ENCODE assay signal across 18 mouse cellular contexts in genomic region chr13:10109542-10109941, GRCm38 (mm10).
DNase-seq lines count a peak whose midpoint lies in the region; ATAC-seq and TF ChIP-seq lines count a peak whose summit lies in the region.
"Had no signal": no experiment of that assay in that cellular context is flagged by ENCODE, and none has a peak within 500 bp of the region (broad histone marks: within the 10 kb centered on the region; RNA-seq: fewer than 3 reads in every experiment).

No protein-coding gene starts in this region.

- no peaks in the 10 kb centered on the region for H3K9me3 ChIP-seq in lung, embryonic 16.5 days (ENCODE audit: control insufficient read depth, low read length)
- H3K9me3 ChIP-seq: heart, embryonic 13.5 days; lung, embryonic 15.5 days; midbrain, embryonic 13.5 days had no signal

- no peak for TF ChIP-seq POLR2A in olfactory bulb, adult 2 months (IDR thresholded peaks at IDR 0.05; ENCODE audit: insufficient read depth, low read depth, low read length)

- TF ChIP-seq CTCF in olfactory bulb, adult 2 months (IDR thresholded peaks at IDR 0.05; ENCODE audit: insufficient read depth, low read depth, low read length): no peak

- no peaks in the 10 kb centered on the region for H3K36me3 ChIP-seq in lung, embryonic 16.5 days (ENCODE audit: control insufficient read depth, insufficient read depth, low read length)
- H3K36me3 ChIP-seq: heart, embryonic 13.5 days; lung, embryonic 15.5 days; midbrain, embryonic 13.5 days had no signal

- no peak overlapping the region for H3K9ac ChIP-seq in lung, embryonic 16.5 days (ENCODE audit: low read length)
- H3K9ac ChIP-seq: heart, embryonic 13.5 days; lung, embryonic 15.5 days; midbrain, embryonic 13.5 days had no signal

- no peaks in the 10 kb centered on the region for H3K4me1 ChIP-seq in lung, embryonic 16.5 days (replicated peaks; ENCODE audit: control insufficient read depth, insufficient read depth, low read length)
- no peaks in the 10 kb centered on the region for H3K4me1 ChIP-seq in olfactory bulb, adult 2 months (ENCODE audit: control insufficient read depth, insufficient read depth, low read length)
- H3K4me1 ChIP-seq: midbrain, embryonic 13.5 days had no signal

- peak; percentile 63; the same call in 1 of the 2 replicates for ATAC-seq in lung, embryonic 16.5 days (ENCODE audit: low read depth)
- ATAC-seq: activated CD4-positive, CD25-positive, alpha-beta regulatory T cell, adult 4 months; inflammation-experienced regulatory T-cells, adult 6 months; midbrain, embryonic 13.5 days had no signal

- 35% methylated on average over 1 of the region's 1 CpGs for WGBS in lung, embryonic 16.5 days
- WGBS in olfactory bulb, adult 2 months: 7% methylated on average over 1 of the region's 1 CpGs

- DNase-seq in adrenal gland, adult 8-10 months: peak; percentile 14
- no peak for DNase-seq in adrenal gland, postnatal 4 days (ENCODE audit: low spot score in 2 of 2)
- no peak for DNase-seq in lung, adult 18-20 months
- peak; percentile 29 for DNase-seq in kidney, postnatal 10 days
- no peak for DNase-seq in cerebellum, postnatal 25 days
- no peak for DNase-seq in retina, postnatal 1 day
- DNase-seq: cerebellum, postnatal 10 days; gastrocnemius, postnatal 14 days; right cerebral cortex, postnatal 25 days; thymus, adult 18-20 months had no signal

- no peak overlapping the region for H3K4me2 ChIP-seq in lung, embryonic 16.5 days (ENCODE audit: low read depth, low read length)
- H3K4me2 ChIP-seq: heart, embryonic 13.5 days; lung, embryonic 15.5 days; midbrain, embryonic 13.5 days had no signal

- H3K27ac ChIP-seq in lung, embryonic 16.5 days (ENCODE audit: low read length): no peak overlapping the region
- peak overlapping the region; percentile 73; the same call in 1 of the 2 replicates for H3K27ac ChIP-seq in olfactory bulb, adult 2 months (ENCODE audit: insufficient read depth, low read depth, low read length)
- H3K27ac ChIP-seq: heart, embryonic 13.5 days; layer of hippocampus, adult 2 months; lung, embryonic 15.5 days; midbrain, embryonic 13.5 days had no signal

- no peaks in the 10 kb centered on the region for H3K27me3 ChIP-seq in lung, embryonic 16.5 days (ENCODE audit: control insufficient read depth, insufficient read depth, low read depth, low read length)
- H3K27me3 ChIP-seq: heart, embryonic 13.5 days; lung, embryonic 15.5 days; midbrain, embryonic 13.5 days had no signal

- H3K4me3 ChIP-seq in lung, embryonic 16.5 days (ENCODE audit: low read length): no peak overlapping the region
- no peak overlapping the region for H3K4me3 ChIP-seq in olfactory bulb, adult 2 months (ENCODE audit: insufficient read depth, low read depth, low read length)
- H3K4me3 ChIP-seq: heart, embryonic 13.5 days; layer of hippocampus, adult 2 months; lung, embryonic 15.5 days; midbrain, embryonic 13.5 days had no signal

Comparison
In these comparisons a context has a peak if more than half of its experiments do, and no peak if none do; other contexts are left out.
1. DNase-seq: peak in adrenal gland, adult 8-10 months (single experiment) and kidney, postnatal 10 days (single experiment); none in adrenal gland, postnatal 4 days (0 of 2), lung, adult 18-20 months (0 of 2), cerebellum, postnatal 25 days (0 of 2) and retina, postnatal 1 day (single experiment).